Mouse (Mus musculus): Measurements from ENCODE around the gene Trmt10b. TPM values are rescaled to one million over a fixed set of nuclear protein-coding genes. Genes with fewer than 3 reads are reported as not detected.

The Trmt10b gene
- polyA plus RNA-seq (2015; fragmentation: Nextera tagmentation; extraction: Ambion mirVana): 6.5 and 7.4 TPM in 2 replicates

GRCm38 (mm10) chr4:45296662-45297564 lies at the start of gene Trmt10b:
Trmt10b (plus strand) TSS chr4:45297127.

GRCm38 (mm10) chr4:45341669-45342249 lies 44.8 kb downstream of the Trmt10b start, which contains the start of gene Dcaf10:
Dcaf10 (plus strand) TSS chr4:45342101.

GRCm38 (mm10) chr4:45342286-45343155 lies 45.6 kb downstream of the Trmt10b start, which contains the start of gene Exosc3:
Exosc3 (minus strand) TSS chr4:45342732.

Other genes starting within 250 kb of the Trmt10b start
- 7.0 and 7.3 TPM in 2 replicates for gene Fbxo10, start 212.5 kb upstream of the Trmt10b start, polyA plus RNA-seq (2015; fragmentation: Nextera tagmentation; extraction: Ambion mirVana)
- 188 and 193 TPM in 2 replicates for gene Tomm5, start 189.0 kb upstream of the Trmt10b start, polyA plus RNA-seq (2015; fragmentation: Nextera tagmentation; extraction: Ambion mirVana)
- 2.1 and 2.4 TPM in 2 replicates for gene Frmpd1, start 112.3 kb upstream of the Trmt10b start, polyA plus RNA-seq (2015; fragmentation: Nextera tagmentation; extraction: Ambion mirVana)
- gene Dcaf10, start 45.0 kb downstream of the Trmt10b start, polyA plus RNA-seq (2015; fragmentation: Nextera tagmentation; extraction: Ambion mirVana): 10.1 and 11.2 TPM in 2 replicates
- gene Exosc3, start 45.6 kb downstream of the Trmt10b start, polyA plus RNA-seq (2015; fragmentation: Nextera tagmentation; extraction: Ambion mirVana): 30.8 and 34.7 TPM in 2 replicates
- gene Slc25a51, start 111.6 kb downstream of the Trmt10b start, polyA plus RNA-seq (2015; fragmentation: Nextera tagmentation; extraction: Ambion mirVana): 42.2 and 48.5 TPM in 2 replicates
- 5.2 and 6.4 TPM in 2 replicates for gene Shb, start 235.3 kb downstream of the Trmt10b start, polyA plus RNA-seq (2015; fragmentation: Nextera tagmentation; extraction: Ambion mirVana)

Measured in skeletal muscle tissue, postnatal 0 days (tissue).